Mouse (Mus musculus): Measurements from ENCODE around the gene Coil. TPM values are rescaled to one million over a fixed set of nuclear protein-coding genes. Genes with fewer than 3 reads are reported as not detected.
"Not testable (repeated sequence)": the region's sequence is repeated elsewhere in the genome, so short reads cannot be mapped to it uniquely, and the experiment has no call there.

Gene Coil
- polyA plus RNA-seq, 1 experiment from 2014 or later: 9.4 TPM

DNA sequence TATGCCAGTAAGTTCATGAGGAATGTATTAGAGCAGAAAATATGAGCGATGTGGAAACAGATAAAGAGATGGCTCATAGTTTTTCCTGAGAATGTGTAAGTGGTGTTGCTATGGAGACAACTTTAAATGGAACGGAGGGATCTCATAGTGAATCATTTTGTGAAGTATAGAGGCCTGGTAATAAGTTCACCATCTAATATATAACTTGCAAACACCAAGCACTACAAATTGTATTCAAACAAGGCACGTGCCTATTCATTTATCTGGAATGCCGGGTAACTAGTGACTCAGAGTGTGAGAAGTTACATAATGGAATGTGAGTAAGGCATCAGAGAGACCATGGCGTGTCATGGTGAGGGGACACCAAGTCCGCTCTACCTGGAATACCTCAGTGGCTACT, 68.4 kb downstream of the Coil start:
- Histone ChIP-seq H3K4me3 (ENCODE audit: low read length) (no peak overlapping the region), H3K4me1 (ENCODE audit: control insufficient read depth, insufficient read depth, low read length) (no peaks in the 10 kb centered on the region), H3K9ac (ENCODE audit: low read length) (no peak overlapping the region), H3K4me2 (ENCODE audit: low read depth, low read length) (no peak overlapping the region), H3K9me3 (replicated peaks; ENCODE audit: control insufficient read depth, low read length) (no peaks in the 10 kb centered on the region), H3K27ac (ENCODE audit: low read length) (no peak overlapping the region), H3K27me3 (ENCODE audit: control insufficient read depth, insufficient read depth, low read length) (no peaks in the 10 kb centered on the region), H3K36me3 (ENCODE audit: control insufficient read depth, insufficient read depth) (peaks cover 31% of the 10 kb centered on the region)
- WGBS: 83% methylated on average over 6 of the region's 6 CpGs
- ATAC-seq (replicated peaks; ENCODE audit: extremely low read depth, insufficient read depth, low FRiP score): no peak

DNA sequence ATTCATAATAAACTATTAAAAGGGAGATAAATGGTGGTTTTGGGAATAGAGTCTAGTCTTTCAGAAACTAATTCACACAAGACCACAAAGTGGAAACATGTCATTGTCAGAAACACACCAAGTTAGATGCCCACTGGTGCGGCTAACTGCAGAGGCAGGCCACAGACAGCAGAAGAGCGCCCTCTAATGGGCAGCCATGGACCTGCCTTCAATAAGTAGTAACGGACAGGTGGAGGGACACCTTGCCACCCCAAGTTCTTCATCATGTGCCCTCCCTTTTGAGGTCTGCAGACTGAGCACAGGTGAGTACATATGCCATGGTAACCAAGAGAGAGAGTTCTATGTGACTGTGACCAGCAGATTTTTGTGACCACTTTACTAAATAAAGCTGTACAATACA, 69.3 kb downstream of the Coil start:
- 27% methylated on average over 3 of the region's 3 CpGs for WGBS
- no peaks in the 10 kb centered on the region for H3K4me1 ChIP-seq (ENCODE audit: control insufficient read depth, insufficient read depth, low read length)
- peaks cover under 1% of the 10 kb centered on the region; the same call in 1 of the 2 replicates for H3K9me3 ChIP-seq (replicated peaks; ENCODE audit: control insufficient read depth, low read length)
- H3K4me3 ChIP-seq (ENCODE audit: low read length): no peak overlapping the region
- no peak for ATAC-seq (replicated peaks; ENCODE audit: extremely low read depth, insufficient read depth, low FRiP score)
- peaks cover 35% of the 10 kb centered on the region for H3K36me3 ChIP-seq (ENCODE audit: control insufficient read depth, insufficient read depth)
- no peak overlapping the region for H3K4me2 ChIP-seq (ENCODE audit: low read depth, low read length)
- no peak overlapping the region for H3K27ac ChIP-seq (ENCODE audit: low read length)
- no peaks in the 10 kb centered on the region for H3K27me3 ChIP-seq (ENCODE audit: control insufficient read depth, insufficient read depth, low read length)
- H3K9ac ChIP-seq (ENCODE audit: low read length): no peak overlapping the region

DNA sequence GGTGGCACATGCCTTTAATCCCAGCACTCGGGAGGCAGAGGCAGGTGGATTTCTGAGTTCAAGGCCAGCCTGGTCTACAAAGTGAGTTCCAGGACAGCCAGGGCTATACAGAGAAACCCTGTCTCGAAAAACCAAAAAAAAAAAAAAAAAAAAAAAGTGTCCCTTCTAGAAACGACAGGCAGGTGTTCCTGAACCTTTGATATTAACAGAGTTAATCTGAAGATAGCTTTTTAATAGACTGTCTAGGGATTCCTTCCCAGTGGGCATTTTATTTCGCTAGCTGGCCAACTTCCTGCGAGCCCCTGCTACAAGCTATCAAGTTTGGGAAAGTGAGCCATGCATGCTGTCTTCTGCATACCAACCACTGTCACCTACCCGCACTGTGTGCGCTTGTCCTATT, 71.0 kb downstream of the Coil start:
- H3K9me3 ChIP-seq (replicated peaks; ENCODE audit: control insufficient read depth, low read length); H3K27ac ChIP-seq (ENCODE audit: low read length); H3K9ac ChIP-seq (ENCODE audit: low read length); H3K27me3 ChIP-seq (ENCODE audit: control insufficient read depth, insufficient read depth, low read length); H3K4me2 ChIP-seq (ENCODE audit: low read depth, low read length); ATAC-seq (replicated peaks; ENCODE audit: extremely low read depth, insufficient read depth, low FRiP score); H3K4me3 ChIP-seq (ENCODE audit: low read length); H3K4me1 ChIP-seq (ENCODE audit: control insufficient read depth, insufficient read depth, low read length): not testable (repeated sequence)
- 92% methylated on average over 6 of the region's 7 CpGs for WGBS
- H3K36me3 ChIP-seq (ENCODE audit: control insufficient read depth, insufficient read depth): peaks cover 53% of the 10 kb centered on the region

Other genes starting within 250 kb of the Coil start
- 58.0 and 64.4 TPM in 2 replicates for gene Akap1, start 105.7 kb upstream of the Coil start, polyA plus RNA-seq (2015; fragmentation: Nextera tagmentation; extraction: Ambion mirVana)
- gene Scpep1, start 14.8 kb upstream of the Coil start, polyA plus RNA-seq (2015; fragmentation: Nextera tagmentation; extraction: Ambion mirVana): 43.6 and 50.8 TPM in 2 replicates
- gene Elobl, start 3.3 kb upstream of the Coil start, polyA plus RNA-seq (2015; fragmentation: Nextera tagmentation; extraction: Ambion mirVana): not detected in 2 replicates
- 18.3 and 22.1 TPM in 2 replicates for gene Trim25, start 29.1 kb downstream of the Coil start, polyA plus RNA-seq (2015; fragmentation: Nextera tagmentation; extraction: Ambion mirVana)
- 7.8 and 8.7 TPM in 2 replicates for gene Dgke, start 96.6 kb downstream of the Coil start, polyA plus RNA-seq (2015; fragmentation: Nextera tagmentation; extraction: Ambion mirVana)
- gene Gm525, start 103.6 kb downstream of the Coil start, polyA plus RNA-seq (2015; fragmentation: Nextera tagmentation; extraction: Ambion mirVana): 4.7 and 9.1 TPM in 2 replicates